Mouse (Mus musculus): ENCODE data around the gene Atxn2.

DNA sequence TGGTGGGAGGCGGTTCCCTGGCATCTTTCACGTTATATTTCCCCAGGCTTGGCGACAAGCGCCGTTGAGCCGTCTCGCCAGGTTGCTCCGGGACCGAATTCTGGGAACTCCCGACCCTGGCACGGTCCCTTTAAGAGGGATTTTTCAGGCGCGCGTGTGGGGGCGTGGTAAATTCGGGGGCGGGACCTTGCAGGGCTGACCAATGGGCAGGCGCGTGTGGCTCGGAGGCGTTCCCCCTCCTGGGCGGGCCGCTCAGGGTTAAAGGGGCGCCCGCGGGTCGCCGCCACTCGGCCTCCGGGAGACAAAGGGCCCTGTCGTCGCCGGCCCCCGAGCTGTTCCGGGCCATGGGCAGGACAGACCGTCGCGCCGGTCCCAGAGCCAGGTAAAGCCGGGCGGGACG, 137.6 kb downstream of the Atxn2 start, which contains the start of gene Pheta1:
- TF ChIP-seq POLR2A (IDR thresholded peaks at IDR 0.05; ENCODE audit: borderline replicate concordance, low read depth, low read length) (no peak), CTCF (IDR thresholded peaks at IDR 0.05; ENCODE audit: low read depth, low read length) (no peak)
